Mouse (Mus musculus) common myeloid progenitor, adult 5-6 weeks (primary cell): ENCODE measurements around the gene Ppp6r2. TPM values are rescaled to one million over a fixed set of nuclear protein-coding genes. Genes with fewer than 3 reads are reported as not detected.

ENCODE experiments used
- ATAC-seq: replicated peaks from 2 replicates; pipeline ENCODE4 v1.8.0; 2016; ENCODE audit warnings: low read depth, mild to moderate bottlenecking, moderate TSS enrichment, inconsistent platforms; ENCODE audit not compliant: poor library complexity, severe bottlenecking
- total RNA-seq: library from RNA; stranded (forward); fragments of 200-1000, 187-1606 nt; gene quantifications from 2 replicates; pipeline ENCODE4 v1.2.3, GENCODE M21; 2017

The Ppp6r2 gene
- total RNA-seq, 1 experiment from 2014 or later: 22.7 TPM

- ATAC-seq: no peak
Measured at GRCm38 (mm10) chr15:89181561-89182270, 29.6 kb upstream of the Ppp6r2 start.

GRCm38 (mm10) chr15:89182328-89182741 lies 29.0 kb upstream of the Ppp6r2 start:
- ATAC-seq: peak; percentile 12; the same call in 1 of the 2 replicates

GRCm38 (mm10) chr15:89182842-89183241 lies 28.5 kb upstream of the Ppp6r2 start:
- no peak for ATAC-seq

GRCm38 (mm10) chr15:89184141-89184936 lies 27.0 kb upstream of the Ppp6r2 start:
- no peak for ATAC-seq

- ATAC-seq: no peak
Measured at GRCm38 (mm10) chr15:89184937-89185227, 26.5 kb upstream of the Ppp6r2 start.

- ATAC-seq: no peak
Measured at GRCm38 (mm10) chr15:89195261-89195681, 16.1 kb upstream of the Ppp6r2 start.

- peak; percentile 82 for ATAC-seq
Measured at GRCm38 (mm10) chr15:89195690-89196312, 15.6 kb upstream of the Ppp6r2 start.

GRCm38 (mm10) chr15:89196313-89196706 lies 15.0 kb upstream of the Ppp6r2 start, which contains the start of gene Dennd6b:
Gene Dennd6b, minus strand, starts transcription at chr15:89196496.
- ATAC-seq: peak; percentile 97

GRCm38 (mm10) chr15:89197056-89197455 lies 14.3 kb upstream of the Ppp6r2 start:
- ATAC-seq: no peak

GRCm38 (mm10) chr15:89207457-89207856 lies 3.9 kb upstream of the Ppp6r2 start:
- ATAC-seq: no peak

- peak; percentile 57 for ATAC-seq
Measured at GRCm38 (mm10) chr15:89209886-89210761, 1.2 kb upstream of the Ppp6r2 start.

GRCm38 (mm10) chr15:89211716-89212461 lies 536 bp downstream of the Ppp6r2 start:
- 0 out of 2 replicates have a peak, but pooled peaks have one; percentile 16 for ATAC-seq

GRCm38 (mm10) chr15:89212495-89212894 lies 1.1 kb downstream of the Ppp6r2 start:
- ATAC-seq: no peak

- ATAC-seq: no peak
Measured at GRCm38 (mm10) chr15:89213517-89213916, 2.2 kb downstream of the Ppp6r2 start.

GRCm38 (mm10) chr15:89214953-89215352 lies 3.6 kb downstream of the Ppp6r2 start:
- ATAC-seq: no peak

GRCm38 (mm10) chr15:89215611-89216233 lies 4.4 kb downstream of the Ppp6r2 start:
- ATAC-seq: peak; percentile 51

- no peak for ATAC-seq
Measured at GRCm38 (mm10) chr15:89233586-89233985, 22.2 kb downstream of the Ppp6r2 start.

GRCm38 (mm10) chr15:89234052-89234451 lies 22.7 kb downstream of the Ppp6r2 start:
- no peak for ATAC-seq
